Mouse (Mus musculus) lung, adult 18-20 months (tissue): ENCODE results near the gene Bcl2l13.
A peak's percentile ranks its signal among the peaks of the same experiment; 100 is the strongest.
"Not testable (repeated sequence)": the region's sequence is repeated elsewhere in the genome, so short reads cannot be mapped to it uniquely, and the experiment has no call there.

ENCODE experiments used
- DNase-seq, 2 experiments: peaks; one replicate each; pipeline ENCODE4 v3.0.0; 2022; ENCODE audit warnings: mixed read lengths in 2 of 2

Bcl2l13 gene

GRCm38 (mm10) chr6:120835474-120836374 lies at the start of gene Bcl2l13:
TSS of gene Bcl2l13 (plus strand) at chr6:120836212.
- DNase-seq, result peak; percentile 95 to 97

GRCm38 (mm10) chr6:120788068-120788607 lies 47.9 kb upstream of the Bcl2l13 start:
- no peak for DNase-seq

- DNase-seq, result no peak
These were observed 47.1 kb upstream of the Bcl2l13 start for GRCm38 (mm10) chr6:120788904-120789303.

- DNase-seq, result no peak
These were observed 45.9 kb upstream of the Bcl2l13 start for GRCm38 (mm10) chr6:120790153-120790552.

GRCm38 (mm10) chr6:120790717-120791116 lies 45.3 kb upstream of the Bcl2l13 start:
- DNase-seq, result no peak

GRCm38 (mm10) chr6:120792947-120793346 lies 43.1 kb upstream of the Bcl2l13 start:
- no peak for DNase-seq

- no peak for DNase-seq
These were observed 40.5 kb upstream of the Bcl2l13 start for GRCm38 (mm10) chr6:120795422-120796086.

GRCm38 (mm10) chr6:120796111-120796510 lies 39.9 kb upstream of the Bcl2l13 start:
- DNase-seq, result no peak

GRCm38 (mm10) chr6:120798019-120798418 lies 38.0 kb upstream of the Bcl2l13 start:
- DNase-seq, result no peak

GRCm38 (mm10) chr6:120798905-120799304 lies 37.1 kb upstream of the Bcl2l13 start:
- no peak for DNase-seq

- no peak for DNase-seq
These were observed 36.4 kb upstream of the Bcl2l13 start for GRCm38 (mm10) chr6:120799581-120800041.

- DNase-seq, result no peak
These were observed 28.8 kb upstream of the Bcl2l13 start for GRCm38 (mm10) chr6:120806999-120807737.

GRCm38 (mm10) chr6:120807738-120808081 lies 28.3 kb upstream of the Bcl2l13 start:
- no peak for DNase-seq

- not testable (repeated sequence) for DNase-seq
These were observed 24.0 kb upstream of the Bcl2l13 start for GRCm38 (mm10) chr6:120811999-120812398.

GRCm38 (mm10) chr6:120819294-120819693 lies 16.7 kb upstream of the Bcl2l13 start:
- no peak for DNase-seq

- DNase-seq, result peak in 1 of 2 experiments; percentile 26
These were observed 15.9 kb upstream of the Bcl2l13 start for GRCm38 (mm10) chr6:120820144-120820543.

- no peak for DNase-seq
These were observed 15.1 kb upstream of the Bcl2l13 start for GRCm38 (mm10) chr6:120820941-120821340.

- DNase-seq, result no peak
These were observed 14.3 kb upstream of the Bcl2l13 start for GRCm38 (mm10) chr6:120821715-120822114.

- peak; percentile 95 to 96 for DNase-seq
These were observed 13.6 kb upstream of the Bcl2l13 start, which contains the start of gene Atp6v1e1 for GRCm38 (mm10) chr6:120822307-120822928. TSS of gene Atp6v1e1 (minus strand) at chr6:120822793.

GRCm38 (mm10) chr6:120822937-120823614 lies 12.9 kb upstream of the Bcl2l13 start:
- peak in 1 of 2 experiments; percentile 37 for DNase-seq

GRCm38 (mm10) chr6:120830056-120830455 lies 6.0 kb upstream of the Bcl2l13 start:
- no peak for DNase-seq
